Mouse (Mus musculus): Measurements from ENCODE around the gene Fam20a.

DNA sequence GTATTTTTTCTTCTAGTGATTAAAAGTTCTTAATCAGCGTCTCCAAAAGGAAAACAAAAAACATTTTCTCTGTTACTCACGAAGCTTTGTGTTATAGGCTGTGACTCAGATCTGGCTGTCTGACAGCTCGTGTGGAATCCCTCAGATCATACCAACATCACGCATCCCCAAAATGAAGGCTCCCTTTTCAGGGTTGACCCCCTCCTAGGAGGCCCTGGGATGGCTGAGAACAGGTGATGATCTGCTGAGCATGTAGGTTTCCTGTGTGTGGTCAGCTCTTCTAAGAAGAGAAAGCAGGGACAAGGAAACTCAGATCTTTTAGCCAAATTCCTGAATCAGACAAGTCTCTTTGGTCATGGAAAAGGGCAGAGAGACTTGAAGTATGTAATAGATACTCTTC, 23.1 kb upstream of the Fam20a start:
- TF ChIP-seq POLR2A (IDR thresholded peaks at IDR 0.05; ENCODE audit: borderline replicate concordance, low read depth, low read length) (no peak), CTCF (IDR thresholded peaks at IDR 0.05; ENCODE audit: low read depth, low read length) (no peak)
